15 mouse cellular contexts compared by ENCODE assay signal in the genomic region with DNA sequence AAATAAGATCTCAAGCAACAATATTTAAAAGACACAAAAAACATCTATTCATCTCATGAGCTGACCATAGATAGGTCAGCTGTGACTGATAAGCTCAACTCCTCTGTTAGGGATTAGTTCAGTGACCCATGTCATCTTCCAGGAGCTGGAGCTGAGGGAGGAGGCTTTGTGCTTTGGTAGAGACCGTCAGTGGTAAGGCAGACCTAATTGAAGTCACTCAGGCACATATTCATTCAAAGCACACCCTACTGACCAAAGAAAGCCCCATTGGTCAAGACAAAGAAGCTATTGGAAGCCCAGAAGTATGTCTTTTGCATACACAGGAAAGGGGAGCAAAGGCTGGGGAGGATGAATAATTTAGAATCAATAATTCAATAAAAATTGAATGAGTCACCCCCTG. TPM values are rescaled to one million over a fixed set of nuclear protein-coding genes. Genes with fewer than 3 reads are reported as not detected.
DNase-seq lines count a peak whose midpoint lies in the region; ATAC-seq and TF ChIP-seq lines count a peak whose summit lies in the region.
"Had no signal": no experiment of that assay in that cellular context is flagged by ENCODE, and none has a peak within 500 bp of the region (broad histone marks: within the 10 kb centered on the region; RNA-seq: fewer than 3 reads in every experiment).

No protein-coding gene starts in this region.

- H3K27me3 ChIP-seq in forebrain, embryonic 12.5 days: no peaks in the 10 kb centered on the region
- H3K27me3 ChIP-seq in forebrain, postnatal 0 days (ENCODE audit: insufficient read depth, low read length): peaks cover 7% of the 10 kb centered on the region; the same call in 1 of the 2 replicates
- H3K27me3 ChIP-seq in MEL (ENCODE audit: control insufficient read depth in 1 of 2, insufficient read depth in 2 of 2, low read length in 2 of 2): no peaks in the 10 kb centered on the region; a peak in 2 of 4 replicates
- H3K27me3 ChIP-seq in midbrain, embryonic 10.5 days (ENCODE audit: low read depth, poor library complexity, severe bottlenecking): no peaks in the 10 kb centered on the region
- H3K27me3 ChIP-seq in neural tube, embryonic 12.5 days (replicated peaks): no peaks in the 10 kb centered on the region

- TF ChIP-seq RAD21 in MEL (IDR thresholded peaks at IDR 0.05; ENCODE audit: low read depth, low read length): no peak

- 0% methylated on average over 1 of the region's 1 CpGs for WGBS in forebrain, embryonic 12.5 days
- WGBS in forebrain, postnatal 0 days: 5% methylated on average over 1 of the region's 1 CpGs
- WGBS in midbrain, embryonic 10.5 days: 7% methylated on average over 1 of the region's 1 CpGs
- WGBS in neural tube, embryonic 12.5 days: 3% methylated on average over 1 of the region's 1 CpGs

- peaks cover 9% of the 10 kb centered on the region for H3K4me1 ChIP-seq in forebrain, embryonic 12.5 days
- H3K4me1 ChIP-seq in forebrain, postnatal 0 days (ENCODE audit: insufficient read depth): no peaks in the 10 kb centered on the region
- peaks cover 0 to 5% of the 10 kb centered on the region in 2 experiments; a peak in 2 of 4 replicates for H3K4me1 ChIP-seq in MEL (ENCODE audit: control insufficient read depth in 1 of 2, insufficient read depth in 2 of 2, low read length in 2 of 2)
- peaks cover 25% of the 10 kb centered on the region for H3K4me1 ChIP-seq in midbrain, embryonic 10.5 days
- no peaks in the 10 kb centered on the region for H3K4me1 ChIP-seq in neural tube, embryonic 12.5 days
- H3K4me1 ChIP-seq: embryonic facial prominence, embryonic 15.5 days had no signal

- H3K27ac ChIP-seq in forebrain, embryonic 12.5 days: no peak overlapping the region
- no peak overlapping the region for H3K27ac ChIP-seq in forebrain, postnatal 0 days (ENCODE audit: low read depth, low read length)
- H3K27ac ChIP-seq in MEL (ENCODE audit: control insufficient read depth, low read depth, low read length): no peak overlapping the region
- 0 out of 2 replicates have a peak overlapping the region, but pooled peaks have one; percentile 14 for H3K27ac ChIP-seq in midbrain, embryonic 10.5 days (replicated peaks)
- H3K27ac ChIP-seq in neural tube, embryonic 12.5 days: no peak overlapping the region
- H3K27ac ChIP-seq: embryonic facial prominence, embryonic 15.5 days; kidney, postnatal 0 days had no signal

- no peak for DNase-seq in forebrain, postnatal 0 days
- DNase-seq in MEL (ENCODE audit: low read depth, low spot score): peak; percentile 35
- DNase-seq in midbrain, embryonic 10.5 days (ENCODE audit: low spot score): peak; percentile 38
- no peak for DNase-seq in left cerebral cortex, adult 18-20 months (ENCODE audit: low spot score in 2 of 2)
- DNase-seq in gastrocnemius, postnatal 36 days: no peak

- H3K79me2 ChIP-seq in MEL (ENCODE audit: control insufficient read depth, insufficient read depth, low read length, poor library complexity): no peaks in the 10 kb centered on the region

- no peak for TF ChIP-seq CTCF in forebrain, postnatal 0 days (IDR thresholded peaks at IDR 0.05; ENCODE audit: low read depth)
- TF ChIP-seq CTCF in MEL (IDR thresholded peaks at IDR 0.05 in 2 of 3, conservative IDR thresholded peaks at IDR 0.05 in 1 of 3; ENCODE audit: control insufficient read depth in 1 of 3, insufficient read depth in 1 of 3, low read depth in 2 of 3, low read length in 3 of 3, poor library complexity in 1 of 3, severe bottlenecking in 1 of 3): no peak

- no peak for TF ChIP-seq EP300 in MEL (IDR thresholded peaks at IDR 0.05; ENCODE audit: low read depth in 1 of 2, low read length in 2 of 2)

- no peaks in the 10 kb centered on the region for H3K36me3 ChIP-seq in forebrain, embryonic 12.5 days (replicated peaks)
- no peaks in the 10 kb centered on the region for H3K36me3 ChIP-seq in forebrain, postnatal 0 days (ENCODE audit: insufficient read depth)
- H3K36me3 ChIP-seq in MEL (ENCODE audit: control insufficient read depth in 1 of 2, insufficient read depth in 2 of 2, low read length in 2 of 2): peaks cover 0 to 8% of the 10 kb centered on the region in 2 experiments; a peak in 2 of 4 replicates
- H3K36me3 ChIP-seq in midbrain, embryonic 10.5 days: no peaks in the 10 kb centered on the region
- H3K36me3 ChIP-seq in neural tube, embryonic 12.5 days: no peaks in the 10 kb centered on the region
- H3K36me3 ChIP-seq: embryonic facial prominence, embryonic 15.5 days had no signal

- peak overlapping the region; percentile 39; the same call in 1 of the 2 replicates for H3K4me2 ChIP-seq in forebrain, embryonic 12.5 days
- no peak overlapping the region for H3K4me2 ChIP-seq in forebrain, postnatal 0 days (ENCODE audit: low read depth)
- no peak overlapping the region for H3K4me2 ChIP-seq in neural tube, embryonic 12.5 days (replicated peaks)

- no peak overlapping the region for H3K4me3 ChIP-seq in forebrain, embryonic 12.5 days (replicated peaks)
- no peak overlapping the region for H3K4me3 ChIP-seq in forebrain, postnatal 0 days (ENCODE audit: low read depth, low read length)
- peak overlapping the region; percentile 2 to 41; a peak in 2 of 4 replicates for H3K4me3 ChIP-seq in MEL (ENCODE audit: control insufficient read depth in 1 of 2, insufficient read depth in 1 of 2, low read depth in 2 of 2, low read length in 2 of 2)
- H3K4me3 ChIP-seq in midbrain, embryonic 10.5 days: peak overlapping the region; percentile 34; the same call in 1 of the 2 replicates
- H3K4me3 ChIP-seq in neural tube, embryonic 12.5 days: no peak overlapping the region
- H3K4me3 ChIP-seq: embryonic facial prominence, embryonic 15.5 days had no signal

- intact Hi-C loops in gastrocnemius, postnatal 36 days (cut with DNase I): loop anchor here (5.0 kb wide), 1 partner anchor 84 kb away; the partner anchor contains the start of gene Hmgb2

- ATAC-seq in forebrain, embryonic 12.5 days (ENCODE audit: low FRiP score): no peak
- no peak for ATAC-seq in forebrain, postnatal 0 days
- 0 out of 2 replicates have a peak, but pooled peaks have one; percentile 39 for ATAC-seq in neural tube, embryonic 12.5 days (ENCODE audit: low FRiP score, low read depth)
- ATAC-seq in inflammation-experienced regulatory T-cells, adult 6 months: no peak

- no peak for TF ChIP-seq POLR2A in MEL (IDR thresholded peaks at IDR 0.05; ENCODE audit: control insufficient read depth in 1 of 2, insufficient read depth in 1 of 2, low read depth in 1 of 2, low read length in 2 of 2, poor library complexity in 1 of 2)

- H3K9ac ChIP-seq in forebrain, embryonic 12.5 days: no peak overlapping the region
- H3K9ac ChIP-seq in forebrain, postnatal 0 days: no peak overlapping the region
- peak overlapping the region; percentile 40 for H3K9ac ChIP-seq in MEL (ENCODE audit: control insufficient read depth, low read depth, low read length, poor library complexity, severe bottlenecking)
- H3K9ac ChIP-seq in neural tube, embryonic 12.5 days: no peak overlapping the region
- H3K9ac ChIP-seq: embryonic facial prominence, embryonic 15.5 days had no signal

- no peaks in the 10 kb centered on the region for H3K9me3 ChIP-seq in forebrain, embryonic 12.5 days
- no peaks in the 10 kb centered on the region for H3K9me3 ChIP-seq in forebrain, postnatal 0 days (ENCODE audit: low read length)
- no peaks in the 10 kb centered on the region for H3K9me3 ChIP-seq in MEL (replicated peaks; ENCODE audit: insufficient read depth, low read length)
- H3K9me3 ChIP-seq in midbrain, embryonic 10.5 days (replicated peaks): no peaks in the 10 kb centered on the region
- no peaks in the 10 kb centered on the region for H3K9me3 ChIP-seq in neural tube, embryonic 12.5 days
- H3K9me3 ChIP-seq: embryonic facial prominence, embryonic 15.5 days had no signal

TF ChIP-seq in MEL, 35 proteins besides CTCF, POLR2A, EP300 and RAD21 (continues in another document):
- TF ChIP-seq MEF2A (IDR thresholded peaks at IDR 0.05; ENCODE audit: extremely low read depth, insufficient replicate concordance, low read depth, low read length, poor library complexity, severe bottlenecking) (no peak), RCOR1 (IDR thresholded peaks at IDR 0.05; ENCODE audit: low read depth, low read length) (no peak), GATA1 (IDR thresholded peaks at IDR 0.05; ENCODE audit: low read depth, low read length) (no peak), JUND (IDR thresholded peaks at IDR 0.05; ENCODE audit: low read depth, low read length) (no peak), ZMIZ1 (IDR thresholded peaks at IDR 0.05; ENCODE audit: low read depth, low read length) (no peak), BHLHE40 (IDR thresholded peaks at IDR 0.05; ENCODE audit: borderline replicate concordance, low read depth, low read length) (no peak), ZC3H11A (IDR thresholded peaks at IDR 0.05; ENCODE audit: low read depth, low read length) (no peak)

RNA-seq across cellular contexts. Expression of gene Scrg1, which starts 27.2 kb away (rescaled TPM):
- polyA plus RNA-seq in forebrain, embryonic 12.5 days (2016; fragmentation: Nextera tagmentation; extraction: Ambion mirVana): 0.81 and 1.4 TPM in 2 replicates
- total RNA-seq in forebrain, postnatal 0 days (2014; rRNA removed): 15.4 and 20.4 TPM in 2 replicates
- polyA plus RNA-seq in forebrain, postnatal 0 days (2015; fragmentation: Nextera tagmentation; extraction: Ambion mirVana): 39.8 and 44.4 TPM in 2 replicates
- total RNA-seq in MEL (2012; rRNA removed): not detected in 2 replicates
- polyA plus RNA-seq in MEL (2012; ENCODE audit: insufficient read depth in 1 of 2, insufficient read length in 2 of 2, low read depth in 1 of 2, low replicate concordance in 2 of 2, missing spikeins in 1 of 2): not detected
- polyA plus RNA-seq in midbrain, embryonic 10.5 days (2016; fragmentation: Nextera tagmentation; extraction: Ambion mirVana): 0.35 TPM in 1 of 2 replicates, not detected in the other
- 2.0 and 2.1 TPM in 2 replicates for polyA plus RNA-seq in neural tube, embryonic 12.5 days (2016; fragmentation: Nextera tagmentation; extraction: Ambion mirVana)
- total RNA-seq in left cerebral cortex, adult 18-20 months (2021): 10 to 100 TPM; 33.4 to 47.5 TPM
- polyA plus RNA-seq in inflammation-experienced regulatory T-cells, adult 6 months (2017; shearing (Covaris generic)): not detected
- total RNA-seq in gastrocnemius, postnatal 36 days (2021): not detected
- total RNA-seq: ES-E14; gastrocnemius, postnatal 25 days; liver, adult 2 months had no signal
- polyA plus RNA-seq: adrenal gland, adult 2 months; C2C12; kidney, postnatal 0 days; liver, adult 2 months had no signal

RNA-seq across cellular contexts. Expression of gene Sap30, which starts 59.1 kb away (rescaled TPM):
- 128 and 131 TPM in 2 replicates for polyA plus RNA-seq in forebrain, embryonic 12.5 days (2016; fragmentation: Nextera tagmentation; extraction: Ambion mirVana)
- 28.4 and 42.0 TPM in 2 replicates for total RNA-seq in forebrain, postnatal 0 days (2014; rRNA removed)
- polyA plus RNA-seq in forebrain, postnatal 0 days (2015; fragmentation: Nextera tagmentation; extraction: Ambion mirVana): 29.0 and 41.5 TPM in 2 replicates
- total RNA-seq in MEL (2012; rRNA removed): 34.2 and 45.6 TPM in 2 replicates
- 10 to 100 TPM in 1 of 2 experiments, not detected in 1; 64.0 TPM for polyA plus RNA-seq in MEL (2012; ENCODE audit: insufficient read depth in 1 of 2, insufficient read length in 2 of 2, low read depth in 1 of 2, low replicate concordance in 2 of 2, missing spikeins in 1 of 2)
- polyA plus RNA-seq in midbrain, embryonic 10.5 days (2016; fragmentation: Nextera tagmentation; extraction: Ambion mirVana): 78.9 and 86.9 TPM in 2 replicates
- 101 and 105 TPM in 2 replicates for polyA plus RNA-seq in neural tube, embryonic 12.5 days (2016; fragmentation: Nextera tagmentation; extraction: Ambion mirVana)
- total RNA-seq in left cerebral cortex, adult 18-20 months (2021): 10 to 100 TPM; 12.2 to 14.3 TPM
- 1 to 10 TPM in 1 of 3 experiments, under 1 TPM in 1, not detected in 1; 0.39 to 2.6 TPM for polyA plus RNA-seq in inflammation-experienced regulatory T-cells, adult 6 months (2017; shearing (Covaris generic))
- 10 to 100 TPM; 11.7 to 14.2 TPM for total RNA-seq in gastrocnemius, postnatal 36 days (2021)

Comparison
In these comparisons a context has a peak if more than half of its experiments do, and no peak if none do; other contexts are left out.
1. RNA of gene Scrg1, which starts 27.2 kb away (polyA plus RNA-seq): 39.8 to 44.4 TPM in forebrain, postnatal 0 days; 2.0 to 2.1 TPM in neural tube, embryonic 12.5 days, 0.81 to 1.4 TPM in forebrain, embryonic 12.5 days, 0.35 TPM in midbrain, embryonic 10.5 days, not detected in MEL and not detected in inflammation-experienced regulatory T-cells, adult 6 months; every median in the first group is over 10 times any median in the second.
2. H3K4me3 ChIP-seq: peak in MEL (2 of 2) and midbrain, embryonic 10.5 days (single experiment); none in forebrain, embryonic 12.5 days (single experiment), forebrain, postnatal 0 days (single experiment) and neural tube, embryonic 12.5 days (single experiment).
3. DNase-seq: peak in MEL (single experiment) and midbrain, embryonic 10.5 days (single experiment); none in forebrain, postnatal 0 days (single experiment), left cerebral cortex, adult 18-20 months (0 of 2) and gastrocnemius, postnatal 36 days (0 of 2).